Mouse (Mus musculus): Measurements from ENCODE around the gene Lsm7.
A peak's percentile ranks its signal among the peaks of the same experiment; 100 is the strongest.

Lsm7 gene

GRCm38 (mm10) chr10:80874035-80874434 is 19.0 kb upstream of the Lsm7 start:
- DNase-seq = no peak

- DNase-seq = peak; percentile 35
Observed at GRCm38 (mm10) chr10:80871581-80871980, 16.6 kb upstream of the Lsm7 start, which contains the start of gene Tmprss9. Tmprss9 (plus strand) TSS chr10:80871848.

- peak; percentile 82 for DNase-seq
Observed at GRCm38 (mm10) chr10:80870993-80871392, 16.0 kb upstream of the Lsm7 start.

GRCm38 (mm10) chr10:80864446-80864845 is 9.4 kb upstream of the Lsm7 start:
- DNase-seq = no peak

GRCm38 (mm10) chr10:80862305-80862704 is 7.3 kb upstream of the Lsm7 start:
- DNase-seq = no peak

GRCm38 (mm10) chr10:80858350-80858935 is 3.4 kb upstream of the Lsm7 start:
- DNase-seq = no peak

GRCm38 (mm10) chr10:80857848-80858247 is 2.8 kb upstream of the Lsm7 start:
- DNase-seq = no peak

GRCm38 (mm10) chr10:80857386-80857785 is 2.4 kb upstream of the Lsm7 start:
- no peak for DNase-seq

- no peak for DNase-seq
Observed at GRCm38 (mm10) chr10:80856908-80857307, 1.9 kb upstream of the Lsm7 start.

GRCm38 (mm10) chr10:80856267-80856666 is 1.3 kb upstream of the Lsm7 start:
- DNase-seq = no peak

- DNase-seq = no peak
Observed at GRCm38 (mm10) chr10:80855749-80856073, 702 bp upstream of the Lsm7 start.

GRCm38 (mm10) chr10:80848571-80848970 is 6.4 kb downstream of the Lsm7 start:
- peak; percentile 63 for DNase-seq

- no peak for DNase-seq
Observed at GRCm38 (mm10) chr10:80845732-80846131, 9.3 kb downstream of the Lsm7 start.

- DNase-seq = no peak
Observed at GRCm38 (mm10) chr10:80845055-80845693, 9.8 kb downstream of the Lsm7 start.

GRCm38 (mm10) chr10:80843931-80844547 is 11.0 kb downstream of the Lsm7 start, which contains the start of gene Lingo3:
Lingo3 (minus strand) TSS chr10:80844039.
- no peak for DNase-seq

- no peak for DNase-seq
Observed at GRCm38 (mm10) chr10:80843087-80843930, 11.7 kb downstream of the Lsm7 start.

GRCm38 (mm10) chr10:80842334-80842733 is 12.7 kb downstream of the Lsm7 start:
- DNase-seq = no peak

GRCm38 (mm10) chr10:80841685-80842084 is 13.3 kb downstream of the Lsm7 start:
- no peak for DNase-seq

GRCm38 (mm10) chr10:80839848-80840247 is 15.2 kb downstream of the Lsm7 start:
- DNase-seq = no peak

- no peak for DNase-seq
Observed at GRCm38 (mm10) chr10:80838346-80838912, 16.6 kb downstream of the Lsm7 start.

GRCm38 (mm10) chr10:80837827-80838226 is 17.2 kb downstream of the Lsm7 start:
- no peak for DNase-seq

- DNase-seq = no peak
Observed at GRCm38 (mm10) chr10:80836949-80837379, 18.0 kb downstream of the Lsm7 start.

- no peak for DNase-seq
Observed at GRCm38 (mm10) chr10:80835617-80836016, 19.4 kb downstream of the Lsm7 start.

Measured in kidney, postnatal 14 days (tissue).